Mouse (Mus musculus): ENCODE results near the gene Ccdc51.

- no peak for TF ChIP-seq HCFC1 (IDR thresholded peaks at IDR 0.05; ENCODE audit: low read depth, low read length)
- TF ChIP-seq EP300 (IDR thresholded peaks at IDR 0.05; ENCODE audit: low read depth in 1 of 2, low read length in 2 of 2) = no peak
- TF ChIP-seq RCOR1 (IDR thresholded peaks at IDR 0.05; ENCODE audit: low read depth, low read length) = no peak
- no peak for TF ChIP-seq KAT2A (conservative IDR thresholded peaks at IDR 0.05; ENCODE audit: low read depth, low read length)
- TF ChIP-seq TBP (IDR thresholded peaks at IDR 0.05; ENCODE audit: low read depth, low read length) = no peak
- no peak for TF ChIP-seq POLR2A (IDR thresholded peaks at IDR 0.05; ENCODE audit: control insufficient read depth in 1 of 2, insufficient read depth in 1 of 2, low read depth in 1 of 2, low read length in 2 of 2, poor library complexity in 1 of 2)
- TF ChIP-seq CTCF (IDR thresholded peaks at IDR 0.05 in 2 of 3, conservative IDR thresholded peaks at IDR 0.05 in 1 of 3; ENCODE audit: control insufficient read depth in 1 of 3, insufficient read depth in 1 of 3, low read depth in 2 of 3, low read length in 3 of 3, poor library complexity in 1 of 3, severe bottlenecking in 1 of 3) = no peak
Observed at GRCm38 (mm10) chr9:109111101-109111500, 28.8 kb downstream of the Ccdc51 start.

Data from MEL (cell line).